Mouse (Mus musculus) hindbrain, embryonic 11.5 days (tissue): ENCODE results near the gene Mgat5. TPM values are rescaled to one million over a fixed set of nuclear protein-coding genes. Genes with fewer than 3 reads are reported as not detected.
A peak's percentile ranks its signal among the peaks of the same experiment; 100 is the strongest.

ENCODE experiments used
- ATAC-seq: fragments of 200-750 bp; cut with Nextera tagmentation; 2 replicates; pipeline ENCODE4 v1.8.0; 2017; ENCODE audit warnings: mild to moderate bottlenecking, moderate TSS enrichment, moderate library complexity; ENCODE audit not compliant: low FRiP score
- DNase-seq: peaks from one replicate; pipeline ENCODE4 v3.0.0-alpha.2; 2015; ENCODE audit warnings: low spot score
- H3K27ac ChIP-seq: fragments of 300-500 bp; sonication (generic); 2 replicates; pipeline ENCODE4 v1.5.1; 2014; ENCODE audit warnings: mild to moderate bottlenecking, low read depth, low read length
- H3K27me3 ChIP-seq: fragments of 300-500 bp; sonication (generic); 2 replicates; pipeline ENCODE4 v1.6.1; 2014; ENCODE audit warnings: mild to moderate bottlenecking, low read length, moderate library complexity, mixed read lengths; ENCODE audit not compliant: control insufficient read depth, insufficient read depth
- H3K36me3 ChIP-seq: fragments of 300-500 bp; sonication (generic); 2 replicates; pipeline ENCODE4 v1.6.1; 2014; ENCODE audit warnings: mild to moderate bottlenecking, low read length, moderate library complexity, mixed read lengths; ENCODE audit not compliant: control insufficient read depth, insufficient read depth
- H3K4me1 ChIP-seq: fragments of 300-500 bp; sonication (generic); replicated peaks from 2 replicates; pipeline ENCODE4 v1.6.1; 2014; ENCODE audit warnings: low read length, mixed read lengths; ENCODE audit not compliant: control insufficient read depth, insufficient read depth
- H3K4me2 ChIP-seq: fragments of 300-500 bp; sonication (generic); replicated peaks from 2 replicates; pipeline ENCODE4 v1.6.1; 2014; ENCODE audit warnings: mild to moderate bottlenecking, low read depth, low read length
- H3K4me3 ChIP-seq: fragments of 300-500 bp; sonication (generic); 2 replicates; pipeline ENCODE4 v1.5.1; 2014; ENCODE audit warnings: low read depth, low read length
- H3K9ac ChIP-seq: fragments of 300-500 bp; sonication (generic); 2 replicates; pipeline ENCODE4 v1.6.1; 2014; ENCODE audit warnings: low read depth, low read length
- H3K9me3 ChIP-seq: fragments of 300-500 bp; sonication (generic); 2 replicates; pipeline ENCODE4 v1.6.1; 2016; ENCODE audit warnings: low read length; ENCODE audit not compliant: control insufficient read depth
- WGBS: fragments of 180-500 bp; shearing (Covaris S2); extraction: QIAGEN DNeasy Blood & Tissue Kit; methylation state at CpG from one replicate; pipeline ENCODE4 v1.1.7; 2014; 5-methylcytosine and 5-hydroxymethylcytosine counted together
- polyA plus RNA-seq: library from polyadenylated mRNA; unstranded; fragments of >200 nt; fragmentation: Nextera tagmentation; extraction: Ambion mirVana; gene quantifications from 2 replicates; pipeline ENCODE4 v1.2.1, GENCODE M21; 2014

The Mgat5 gene
- polyA plus RNA-seq, 1 experiment from 2014 or later: 11.5 TPM

GRCm38 (mm10) chr1:127310011-127310410 lies 105.2 kb downstream of the Mgat5 start:
- Histone ChIP-seq H3K9ac (no peak overlapping the region), H3K27me3 (no peaks in the 10 kb centered on the region), H3K4me2 (no peak overlapping the region), H3K4me1 (peaks cover 2% of the 10 kb centered on the region; the same call in 1 of the 2 replicates), H3K9me3 (no peaks in the 10 kb centered on the region), H3K27ac (no peak overlapping the region), H3K36me3 (no peaks in the 10 kb centered on the region), H3K4me3 (no peak overlapping the region)
- WGBS: 85% methylated on average over 5 of the region's 5 CpGs
- no peak for ATAC-seq
- no peak for DNase-seq

- Histone ChIP-seq H3K36me3 (no peaks in the 10 kb centered on the region), H3K27me3 (no peaks in the 10 kb centered on the region), H3K27ac (no peak overlapping the region), H3K4me1 (peaks cover 2% of the 10 kb centered on the region; the same call in 1 of the 2 replicates), H3K9me3 (no peaks in the 10 kb centered on the region), H3K4me3 (no peak overlapping the region), H3K4me2 (no peak overlapping the region), H3K9ac (no peak overlapping the region)
- 89% methylated on average over 3 of the region's 3 CpGs for whole genome bisulfite sequencing
- no peak for DNase-seq
- ATAC-seq: no peak
Measured at GRCm38 (mm10) chr1:127310703-127311102, 105.9 kb downstream of the Mgat5 start.

DNA sequence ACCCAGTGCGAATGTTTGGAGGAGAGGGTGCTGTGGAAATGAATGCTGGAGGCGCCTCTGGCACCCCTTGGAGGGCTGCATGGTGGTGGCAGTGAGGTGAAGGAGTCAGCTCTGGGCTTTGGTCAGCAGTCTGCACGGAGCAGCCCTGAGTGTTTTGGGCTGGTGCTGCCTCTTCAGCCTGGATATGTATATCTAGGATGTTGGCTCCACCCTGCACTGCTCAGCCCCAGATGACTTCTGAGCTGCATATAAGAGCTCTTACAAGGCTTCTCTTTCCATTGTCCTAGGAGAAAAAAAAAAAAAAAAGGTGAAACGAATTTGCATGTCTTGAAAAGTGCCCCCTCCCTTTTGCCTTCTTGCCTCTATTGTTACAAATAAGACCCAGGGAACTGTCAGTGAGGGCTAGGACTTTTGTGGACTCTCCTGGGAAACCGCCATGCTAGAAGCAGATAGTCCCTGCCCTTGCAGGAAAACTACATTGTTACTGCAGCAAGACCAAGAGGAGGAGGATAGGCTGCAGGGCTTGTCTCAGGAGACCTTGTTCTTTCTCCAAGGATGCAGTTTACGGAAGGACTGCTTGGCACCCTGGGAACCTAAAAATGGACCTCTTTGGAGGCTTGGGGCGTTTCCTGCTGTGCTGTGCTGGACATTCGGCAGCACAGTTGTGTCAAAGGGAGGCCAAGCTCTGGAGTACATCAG lies 109.0 kb downstream of the Mgat5 start:
- no peaks in the 10 kb centered on the region for H3K27me3 ChIP-seq
- H3K4me1 ChIP-seq: peaks cover 2% of the 10 kb centered on the region; the same call in 1 of the 2 replicates
- WGBS: 35% methylated on average over 8 of the region's 8 CpGs
- ATAC-seq (peak; percentile 43; the same call in 1 of the 2 replicates), DNase-seq (no peak)
- no peak overlapping the region for H3K9ac ChIP-seq
- no peaks in the 10 kb centered on the region for H3K9me3 ChIP-seq
- no peak overlapping the region for H3K27ac ChIP-seq
- no peak overlapping the region for H3K4me2 ChIP-seq
- no peaks in the 10 kb centered on the region for H3K36me3 ChIP-seq
- no peak overlapping the region for H3K4me3 ChIP-seq

DNA sequence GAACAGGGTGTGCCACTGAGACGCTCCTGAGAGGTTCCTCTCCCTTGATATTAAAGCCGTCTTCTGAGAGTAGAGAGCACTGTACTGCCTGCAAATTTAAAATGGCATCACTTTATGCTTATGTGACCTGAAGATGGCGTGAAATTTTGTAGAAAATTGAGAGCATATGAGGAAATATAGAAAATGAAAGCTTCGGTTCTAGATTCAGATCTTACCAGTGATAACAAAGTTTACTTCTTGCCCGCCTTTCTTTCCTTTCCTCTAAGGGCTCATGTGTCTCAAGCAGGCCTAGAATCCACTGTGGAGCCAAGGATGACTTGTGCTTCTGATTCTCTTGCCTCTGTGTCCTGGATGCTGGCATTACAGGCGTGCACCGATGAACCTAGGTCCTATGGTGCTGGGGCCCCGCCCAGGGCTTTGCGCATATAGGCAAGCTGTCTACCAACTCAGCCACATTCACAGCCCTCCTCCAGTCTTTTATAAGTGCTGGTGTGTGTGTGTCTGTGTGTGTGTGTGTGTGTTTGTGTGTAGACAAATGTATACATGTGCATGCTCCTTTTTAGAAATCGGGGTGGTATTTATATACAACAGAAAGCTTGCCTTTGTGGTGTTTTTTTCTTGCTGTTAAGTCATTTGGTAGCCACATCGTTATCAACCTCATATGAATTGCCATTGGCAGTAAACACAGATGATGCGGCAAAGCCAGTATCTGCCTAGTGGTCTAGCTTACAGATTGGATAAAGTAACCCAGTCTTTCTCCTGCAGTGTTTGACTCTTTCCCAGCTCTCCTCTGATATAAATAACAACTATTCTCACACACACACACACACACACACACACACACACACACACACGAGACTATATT lies 111.2 kb downstream of the Mgat5 start:
- 93% methylated on average over 13 of the region's 13 CpGs for WGBS
- H3K36me3 ChIP-seq: no peaks in the 10 kb centered on the region
- ATAC-seq (no peak), DNase-seq (no peak)
- no peak overlapping the region for H3K9ac ChIP-seq
- no peaks in the 10 kb centered on the region for H3K9me3 ChIP-seq
- H3K4me3 ChIP-seq: no peak overlapping the region
- H3K27me3 ChIP-seq: no peaks in the 10 kb centered on the region
- H3K4me1 ChIP-seq: peaks cover 2% of the 10 kb centered on the region; the same call in 1 of the 2 replicates
- no peak overlapping the region for H3K27ac ChIP-seq
- H3K4me2 ChIP-seq: no peak overlapping the region

DNA sequence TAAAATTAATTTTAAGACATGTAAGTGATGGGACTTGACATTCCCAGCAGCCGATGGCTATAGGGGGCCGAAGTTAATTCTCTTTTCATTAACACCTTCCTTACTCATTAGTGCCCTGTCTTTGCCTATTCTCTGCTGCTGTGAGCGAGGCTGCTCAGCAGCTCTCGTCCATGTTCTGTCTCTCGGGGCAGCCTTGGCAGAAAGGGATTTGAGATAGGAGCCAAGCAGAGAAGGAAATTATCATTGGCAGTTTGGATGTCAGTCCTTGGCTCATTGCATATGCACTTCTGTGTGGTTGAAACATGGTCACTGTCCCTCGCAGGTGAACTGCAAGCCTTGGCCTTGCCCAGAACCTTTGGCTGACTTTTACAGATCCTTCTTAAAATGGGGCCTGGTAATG lies 111.8 kb downstream of the Mgat5 start:
- no peak overlapping the region for H3K27ac ChIP-seq
- H3K36me3 ChIP-seq: no peaks in the 10 kb centered on the region
- no peaks in the 10 kb centered on the region for H3K27me3 ChIP-seq
- no peak for ATAC-seq
- no peaks in the 10 kb centered on the region for H3K9me3 ChIP-seq
- no peak overlapping the region for H3K4me3 ChIP-seq
- H3K4me2 ChIP-seq: no peak overlapping the region
- WGBS: 80% methylated on average over 6 of the region's 6 CpGs
- H3K4me1 ChIP-seq: peaks cover 2% of the 10 kb centered on the region; the same call in 1 of the 2 replicates
- DNase-seq: no peak
- no peak overlapping the region for H3K9ac ChIP-seq

- H3K9me3 ChIP-seq: no peaks in the 10 kb centered on the region
- no peak overlapping the region for H3K4me2 ChIP-seq
- H3K4me1 ChIP-seq: peaks cover 2% of the 10 kb centered on the region; the same call in 1 of the 2 replicates
- H3K4me3 ChIP-seq: no peak overlapping the region
- DNase-seq: no peak
- no peaks in the 10 kb centered on the region for H3K36me3 ChIP-seq
- H3K27ac ChIP-seq: no peak overlapping the region
- H3K27me3 ChIP-seq: no peaks in the 10 kb centered on the region
- WGBS: 73% methylated on average over 9 of the region's 9 CpGs
- no peak for ATAC-seq
- H3K9ac ChIP-seq: no peak overlapping the region
Measured at GRCm38 (mm10) chr1:127317541-127317940, 112.7 kb downstream of the Mgat5 start.

DNA sequence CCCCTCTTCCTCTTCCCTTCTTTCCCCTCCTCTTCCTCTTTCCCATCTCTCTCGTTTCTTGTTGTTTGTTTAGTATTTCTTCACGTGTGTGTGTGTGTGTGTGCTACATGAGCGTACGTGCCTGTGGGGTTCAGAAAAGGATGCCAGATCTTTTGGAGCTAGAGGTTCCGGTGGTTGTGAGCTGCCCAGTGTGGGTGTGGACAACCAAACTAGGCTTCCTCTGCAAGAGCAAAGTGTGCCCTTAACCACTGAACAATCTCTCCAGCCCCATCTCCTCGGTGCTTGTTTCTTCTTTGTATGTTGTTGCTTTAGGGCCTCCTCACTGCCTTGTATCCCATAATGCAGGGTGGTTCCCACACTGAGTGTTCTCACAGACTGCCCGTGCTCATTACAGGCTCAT lies 113.7 kb downstream of the Mgat5 start:
- no peaks in the 10 kb centered on the region for H3K36me3 ChIP-seq
- no peak overlapping the region for H3K4me3 ChIP-seq
- H3K9ac ChIP-seq: no peak overlapping the region
- H3K4me1 ChIP-seq: peaks cover 2% of the 10 kb centered on the region; the same call in 1 of the 2 replicates
- no peak for ATAC-seq
- WGBS: 90% methylated on average over 7 of the region's 7 CpGs
- no peak for DNase-seq
- no peak overlapping the region for H3K27ac ChIP-seq
- H3K9me3 ChIP-seq: no peaks in the 10 kb centered on the region
- H3K4me2 ChIP-seq: no peak overlapping the region
- no peaks in the 10 kb centered on the region for H3K27me3 ChIP-seq

DNA sequence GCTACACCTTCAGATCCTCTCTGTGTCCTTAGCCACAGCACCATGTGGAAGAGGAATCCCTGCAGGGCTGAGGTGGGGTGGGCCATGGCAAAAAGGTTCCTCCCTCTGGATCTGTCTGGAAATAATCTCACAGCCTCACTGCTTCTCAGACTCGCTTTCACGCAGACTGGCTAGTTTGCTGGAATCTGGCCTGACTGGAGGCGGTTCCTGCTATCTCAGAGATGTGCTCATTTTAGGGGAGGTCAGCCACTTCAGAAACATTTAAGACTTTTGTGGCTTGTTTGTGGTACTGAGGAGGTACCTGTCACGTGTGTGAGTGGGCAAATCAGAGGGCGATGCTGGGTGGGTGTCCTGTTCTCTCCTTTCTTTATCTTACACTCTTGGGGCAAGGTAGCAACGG lies 115.0 kb downstream of the Mgat5 start:
- H3K9me3 ChIP-seq: no peaks in the 10 kb centered on the region
- H3K27me3 ChIP-seq: no peaks in the 10 kb centered on the region
- no peaks in the 10 kb centered on the region for H3K4me1 ChIP-seq
- H3K4me2 ChIP-seq: no peak overlapping the region
- no peak overlapping the region for H3K27ac ChIP-seq
- H3K9ac ChIP-seq: no peak overlapping the region
- 90% methylated on average over 6 of the region's 6 CpGs for WGBS
- ATAC-seq: no peak
- no peaks in the 10 kb centered on the region for H3K36me3 ChIP-seq
- H3K4me3 ChIP-seq: no peak overlapping the region
- no peak for DNase-seq
